Mouse (Mus musculus) G1E (cell line): Measurements from ENCODE around the gene Tarbp1.

ENCODE experiments used
- CTCF ChIP-seq: IDR thresholded peaks from 2 replicates; pipeline ENCODE4 v1.5.1; 2012; ENCODE audit warnings: low read depth, low read length, inconsistent platforms, mixed read lengths
- GATA1 ChIP-seq: IDR thresholded peaks from 2 replicates; pipeline ENCODE4 v1.6.1; 2012; ENCODE audit warnings: borderline replicate concordance, low read length, inconsistent platforms, mixed read lengths
- GATA2 ChIP-seq: IDR thresholded peaks from 2 replicates; pipeline ENCODE4 v1.6.1; 2012; ENCODE audit warnings: low read depth, low read length, inconsistent platforms, borderline replicate concordance
- POLR2AphosphoS5 ChIP-seq: IDR thresholded peaks from 2 replicates; pipeline ENCODE4 v1.6.1; 2012; ENCODE audit warnings: low read depth, low read length, inconsistent platforms; ENCODE audit not compliant: insufficient replicate concordance
- TAL1 ChIP-seq: conservative IDR thresholded peaks from 2 replicates; pipeline ENCODE4 v1.6.1; 2012; ENCODE audit warnings: low read depth, low read length, inconsistent platforms, mixed read lengths

- TF ChIP-seq CTCF (no peak), GATA2 (no peak), POLR2AphosphoS5 (no peak), GATA1 (no peak), TAL1 (no peak)
These were observed 36.0 kb upstream of the Tarbp1 start for GRCm38 (mm10) chr8:126510866-126511265.
